Mouse (Mus musculus): ENCODE results near the gene Hist1h4f. TPM values are rescaled to one million over a fixed set of nuclear protein-coding genes. Genes with fewer than 3 reads are reported as not detected.
"Not testable (repeated sequence)": the region's sequence is repeated elsewhere in the genome, so short reads cannot be mapped to it uniquely, and the experiment has no call there.

Gene Hist1h4f
- polyA plus RNA-seq, 1 experiment from 2014 or later: 1.6 TPM

DNA sequence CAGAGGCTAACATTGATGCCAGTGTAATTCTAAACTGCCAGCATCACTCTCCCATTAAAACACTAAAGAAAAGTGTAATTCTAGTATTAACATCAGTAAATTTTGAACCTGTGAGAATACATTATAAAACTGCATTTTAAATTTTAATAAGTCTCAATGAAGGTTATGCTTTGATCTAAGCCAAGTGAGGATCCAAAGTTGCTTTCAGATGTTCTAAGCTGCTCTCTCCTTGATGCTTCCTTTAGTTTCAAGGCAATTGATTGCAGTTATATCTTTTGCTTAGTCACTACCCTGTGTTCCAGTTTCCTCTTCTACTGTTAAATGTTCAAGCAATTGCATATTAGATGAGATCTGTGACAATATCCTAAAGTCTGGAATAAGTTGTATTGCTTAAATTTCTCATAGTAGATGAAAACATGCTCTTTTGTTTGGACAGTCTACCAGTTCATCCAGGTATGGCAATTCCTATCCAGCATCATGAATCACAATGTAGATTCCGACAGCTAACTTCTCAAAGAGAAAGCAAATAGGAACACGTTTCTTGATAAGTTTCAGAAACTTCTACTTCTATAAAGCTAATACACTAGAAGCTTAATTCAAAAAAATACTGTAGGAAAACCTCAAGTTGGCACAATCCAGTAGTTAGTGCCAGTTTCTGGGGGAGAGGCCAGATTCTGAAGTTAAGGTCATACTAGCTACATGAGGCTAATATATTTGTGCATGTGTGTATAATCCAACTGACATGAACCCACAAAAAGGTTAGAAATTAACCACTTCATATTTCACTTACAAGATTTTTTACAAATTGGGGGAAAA, 21.0 kb upstream of the Hist1h4f start:
- no peaks in the 10 kb centered on the region for H3K9me3 ChIP-seq (replicated peaks; ENCODE audit: control insufficient read depth, low read length)
- peak overlapping the region; percentile 54 for H3K4me3 ChIP-seq (replicated peaks; ENCODE audit: low read length)
- peak overlapping the region; percentile 93 for H3K27ac ChIP-seq (ENCODE audit: low read length)
- H3K27me3 ChIP-seq (ENCODE audit: control insufficient read depth, insufficient read depth, low read length): no peaks in the 10 kb centered on the region
- no peaks in the 10 kb centered on the region for H3K36me3 ChIP-seq (ENCODE audit: control insufficient read depth, insufficient read depth, low read length)
- H3K4me2 ChIP-seq (ENCODE audit: low read depth, low read length): peak overlapping the region; percentile 75
- H3K9ac ChIP-seq (ENCODE audit: low read length): peak overlapping the region; percentile 62
- 21% methylated on average over 2 of the region's 2 CpGs for WGBS
- H3K4me1 ChIP-seq (ENCODE audit: control insufficient read depth, insufficient read depth, low read length): peaks cover 32% of the 10 kb centered on the region
- no peak for ATAC-seq (ENCODE audit: insufficient read depth, low FRiP score)

DNA sequence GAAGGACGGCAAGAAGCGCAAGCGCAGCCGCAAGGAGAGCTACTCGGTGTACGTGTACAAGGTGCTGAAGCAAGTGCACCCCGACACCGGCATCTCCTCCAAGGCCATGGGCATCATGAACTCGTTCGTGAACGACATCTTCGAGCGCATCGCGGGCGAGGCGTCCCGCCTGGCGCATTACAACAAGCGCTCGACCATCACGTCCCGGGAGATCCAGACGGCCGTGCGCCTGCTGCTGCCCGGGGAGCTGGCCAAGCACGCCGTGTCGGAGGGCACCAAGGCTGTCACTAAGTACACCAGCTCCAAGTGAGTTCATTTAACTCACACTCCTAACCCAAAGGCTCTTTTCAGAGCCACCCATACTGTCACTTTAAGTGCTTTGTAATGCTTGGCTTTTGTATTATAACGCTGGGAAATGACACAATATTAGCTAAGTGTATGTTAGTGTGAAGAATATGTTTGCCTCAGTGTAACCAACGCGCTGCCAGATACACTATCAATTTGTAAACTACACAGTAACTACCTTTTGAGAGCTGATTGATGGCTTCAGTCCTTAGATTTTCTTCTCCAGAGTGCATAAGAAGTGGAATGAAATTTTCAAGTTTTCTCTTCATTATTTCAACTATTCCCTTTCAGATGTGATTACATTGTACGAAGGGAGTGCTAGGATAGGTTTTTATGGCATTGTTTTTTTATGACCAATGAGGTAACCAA, 20.2 kb upstream of the Hist1h4f start:
- not testable (repeated sequence) for ATAC-seq (ENCODE audit: insufficient read depth, low FRiP score); H3K9me3 ChIP-seq (replicated peaks; ENCODE audit: control insufficient read depth, low read length); H3K36me3 ChIP-seq (ENCODE audit: control insufficient read depth, insufficient read depth, low read length); H3K27me3 ChIP-seq (ENCODE audit: control insufficient read depth, insufficient read depth, low read length)
- peak overlapping the region; percentile 70 for H3K9ac ChIP-seq (ENCODE audit: low read length)
- H3K4me1 ChIP-seq (ENCODE audit: control insufficient read depth, insufficient read depth, low read length): peaks cover 27% of the 10 kb centered on the region
- H3K4me3 ChIP-seq (replicated peaks; ENCODE audit: low read length): peak overlapping the region; percentile 54
- peak overlapping the region; percentile 93 for H3K27ac ChIP-seq (ENCODE audit: low read length)
- peak overlapping the region; percentile 75 for H3K4me2 ChIP-seq (ENCODE audit: low read depth, low read length)
- WGBS: 0% methylated on average over 9 of the region's 34 CpGs

DNA sequence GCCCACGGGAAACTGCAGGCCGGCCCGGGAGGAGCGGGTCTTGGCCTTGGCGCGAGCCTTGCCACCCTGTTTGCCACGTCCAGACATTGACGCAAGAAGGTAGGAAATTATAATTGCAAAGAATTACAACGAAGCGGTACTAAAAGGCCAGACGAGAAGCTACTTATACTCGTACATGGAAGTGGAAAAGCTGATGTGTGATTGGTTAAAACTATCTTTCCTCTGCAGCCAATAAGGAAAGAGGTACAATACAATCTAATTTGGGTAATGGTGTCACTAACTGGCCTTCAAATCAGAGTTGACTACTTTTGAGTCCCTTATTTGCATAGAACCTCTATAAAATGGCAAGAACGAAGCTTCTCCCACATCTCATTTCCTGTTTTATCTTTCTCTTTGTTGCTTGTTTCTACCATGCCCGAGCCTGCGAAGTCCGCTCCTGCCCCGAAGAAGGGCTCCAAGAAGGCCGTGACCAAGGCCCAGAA, 19.6 kb upstream of the Hist1h4f start, which contains the start of the genes Hist1h2ae and Hist1h2bg:
Gene Hist1h2ae (minus strand): TSS at position 199 of the 482 bp plus-strand sequence.
Gene Hist1h2bg (plus strand): TSS at position 375 of the 482 bp plus-strand sequence.
- Histone ChIP-seq H3K27ac (ENCODE audit: low read length) (peak within 1 kb of the TSS; percentile 95), H3K4me2 (ENCODE audit: low read depth, low read length) (peak within 1 kb of the TSS; percentile 75), H3K4me3 (replicated peaks; ENCODE audit: low read length) (peak within 1 kb of the TSS; percentile 54), H3K9ac (ENCODE audit: low read length) (peak within 1 kb of the TSS; percentile 70), H3K4me1 (ENCODE audit: control insufficient read depth, insufficient read depth, low read length) (peaks cover 23% of the 10 kb centered on the region), H3K9me3 (replicated peaks; ENCODE audit: control insufficient read depth, low read length) (no peaks in the 10 kb centered on the region), H3K36me3 (ENCODE audit: control insufficient read depth, insufficient read depth, low read length) (no peaks in the 10 kb centered on the region), H3K27me3 (ENCODE audit: control insufficient read depth, insufficient read depth, low read length) (no peaks in the 10 kb centered on the region)
- WGBS: under 1% methylated on average over 18 of the region's 18 CpGs
- ATAC-seq (ENCODE audit: insufficient read depth, low FRiP score): peak; percentile 91

DNA sequence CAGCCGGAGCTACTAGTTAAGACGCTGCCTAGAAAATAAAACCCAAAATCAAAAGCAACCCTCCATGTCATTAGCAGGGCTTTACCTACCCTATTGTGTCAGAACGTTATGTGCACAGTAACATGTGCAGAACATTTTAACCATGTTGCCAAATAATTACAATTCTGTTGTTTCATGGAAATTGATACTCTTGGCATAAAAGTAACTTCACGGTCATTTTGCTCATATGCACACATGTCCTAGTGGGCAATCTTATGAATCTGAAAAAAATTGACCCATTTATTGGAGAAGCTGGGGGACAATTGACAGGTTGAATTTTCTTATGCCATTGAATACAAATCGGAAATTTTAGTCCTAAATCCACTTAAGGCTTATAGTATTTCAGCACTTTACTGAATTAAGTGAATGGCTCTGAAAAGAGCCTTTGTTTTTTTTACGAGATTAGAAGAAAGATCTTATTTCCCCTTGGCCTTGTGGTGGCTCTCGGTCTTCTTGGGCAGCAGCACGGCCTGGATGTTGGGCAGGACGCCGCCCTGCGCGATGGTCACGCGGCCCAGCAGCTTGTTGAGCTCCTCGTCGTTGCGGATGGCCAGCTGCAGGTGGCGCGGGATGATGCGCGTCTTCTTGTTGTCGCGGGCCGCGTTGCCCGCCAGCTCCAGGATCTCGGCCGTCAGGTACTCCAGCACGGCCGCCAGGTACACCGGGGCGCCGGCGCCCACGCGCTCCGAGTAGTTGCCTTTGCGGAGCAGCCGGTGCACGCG, 19.0 kb upstream of the Hist1h4f start:
- H3K4me2 ChIP-seq (ENCODE audit: low read depth, low read length): peak overlapping the region; percentile 54
- WGBS: 1% methylated on average over 25 of the region's 41 CpGs
- not testable (repeated sequence) for H3K9me3 ChIP-seq (replicated peaks; ENCODE audit: control insufficient read depth, low read length); H3K27me3 ChIP-seq (ENCODE audit: control insufficient read depth, insufficient read depth, low read length); H3K36me3 ChIP-seq (ENCODE audit: control insufficient read depth, insufficient read depth, low read length); ATAC-seq (ENCODE audit: insufficient read depth, low FRiP score)
- H3K4me1 ChIP-seq (ENCODE audit: control insufficient read depth, insufficient read depth, low read length): peaks cover 23% of the 10 kb centered on the region
- H3K27ac ChIP-seq (ENCODE audit: low read length): peak overlapping the region; percentile 95
- H3K9ac ChIP-seq (ENCODE audit: low read length): peak overlapping the region; percentile 65
- H3K4me3 ChIP-seq (replicated peaks; ENCODE audit: low read length): peak overlapping the region; percentile 54

DNA sequence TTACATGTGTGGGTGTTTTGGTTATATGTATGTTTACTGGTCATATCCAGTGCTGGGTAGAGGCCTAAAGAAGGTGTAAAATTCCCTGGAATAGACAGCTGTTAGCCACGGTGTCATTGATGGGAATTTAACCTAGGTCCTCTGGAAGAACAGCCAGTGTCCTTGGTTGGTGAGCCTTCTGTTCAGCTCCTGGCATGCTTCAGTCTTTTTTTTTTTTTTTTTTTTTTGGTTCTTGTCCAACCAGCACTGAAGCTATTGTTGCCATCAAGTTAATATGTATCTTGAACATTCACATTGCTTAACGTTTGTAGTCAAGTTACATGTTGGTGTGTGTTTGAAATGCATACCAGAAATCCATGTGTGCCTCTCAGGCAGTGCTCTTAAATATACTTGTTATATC, 13.0 kb upstream of the Hist1h4f start:
- no peak overlapping the region for H3K27ac ChIP-seq (ENCODE audit: low read length)
- no peak for ATAC-seq (ENCODE audit: insufficient read depth, low FRiP score)
- WGBS: 73% methylated on average over 2 of the region's 2 CpGs

DNA sequence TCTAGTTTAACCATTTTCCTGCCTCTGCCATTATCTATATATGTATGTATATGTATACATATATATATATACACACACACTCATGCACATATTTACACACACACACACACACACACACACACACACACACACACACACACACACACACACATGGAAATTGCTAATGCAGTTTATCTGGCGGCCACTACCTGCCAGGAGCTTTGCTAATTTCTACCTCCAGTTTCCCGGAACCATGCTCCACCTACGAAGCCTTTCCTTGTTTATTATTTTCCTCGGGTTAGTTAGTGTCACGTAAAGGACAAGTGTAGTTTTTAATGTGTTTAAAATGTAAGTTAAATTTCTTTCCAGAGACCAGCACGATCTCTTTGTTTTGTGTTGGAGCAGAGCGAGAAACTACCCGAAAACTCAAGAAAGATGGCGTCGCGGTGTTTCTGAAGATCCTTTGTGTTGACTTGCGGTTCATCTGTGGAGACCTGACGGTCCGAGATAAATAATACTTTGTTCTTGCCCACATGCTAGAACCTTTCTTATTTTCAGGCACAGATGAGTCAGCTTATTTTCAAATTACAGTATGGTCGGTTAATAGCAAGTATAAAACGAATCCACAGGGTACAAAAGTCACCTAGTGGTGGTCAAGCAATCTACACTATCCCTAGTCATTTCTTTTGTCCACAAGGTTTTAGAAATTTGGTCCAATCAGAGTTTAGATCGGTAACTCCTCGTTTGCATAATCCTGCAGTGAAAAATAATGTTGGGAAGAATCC, 11.4 kb upstream of the Hist1h4f start:
- H3K4me3 ChIP-seq (replicated peaks; ENCODE audit: low read length): peak overlapping the region; percentile 48
- H3K27ac ChIP-seq (ENCODE audit: low read length): peak overlapping the region; percentile 97
- WGBS: 2% methylated on average over 18 of the region's 18 CpGs
- peak; percentile 63 for ATAC-seq (ENCODE audit: insufficient read depth, low FRiP score)
- no peaks in the 10 kb centered on the region for H3K4me1 ChIP-seq (ENCODE audit: control insufficient read depth, insufficient read depth, low read length)
- H3K36me3 ChIP-seq (ENCODE audit: control insufficient read depth, insufficient read depth, low read length): no peaks in the 10 kb centered on the region
- H3K27me3 ChIP-seq (ENCODE audit: control insufficient read depth, insufficient read depth, low read length): no peaks in the 10 kb centered on the region
- H3K9ac ChIP-seq (ENCODE audit: low read length): peak overlapping the region; percentile 63
- no peaks in the 10 kb centered on the region for H3K9me3 ChIP-seq (replicated peaks; ENCODE audit: control insufficient read depth, low read length)
- H3K4me2 ChIP-seq (ENCODE audit: low read depth, low read length): peak overlapping the region; percentile 72

More for the DNA sequence above, 13.0 kb upstream of the Hist1h4f start:
- H3K9me3 ChIP-seq (replicated peaks; ENCODE audit: control insufficient read depth, low read length): no peaks in the 10 kb centered on the region
- no peak overlapping the region for H3K9ac ChIP-seq (ENCODE audit: low read length)
- H3K4me1 ChIP-seq (ENCODE audit: control insufficient read depth, insufficient read depth, low read length): no peaks in the 10 kb centered on the region
- no peaks in the 10 kb centered on the region for H3K36me3 ChIP-seq (ENCODE audit: control insufficient read depth, insufficient read depth, low read length)
- H3K4me3 ChIP-seq (replicated peaks; ENCODE audit: low read length): no peak overlapping the region
- no peaks in the 10 kb centered on the region for H3K27me3 ChIP-seq (ENCODE audit: control insufficient read depth, insufficient read depth, low read length)
- no peak overlapping the region for H3K4me2 ChIP-seq (ENCODE audit: low read depth, low read length)

DNA sequence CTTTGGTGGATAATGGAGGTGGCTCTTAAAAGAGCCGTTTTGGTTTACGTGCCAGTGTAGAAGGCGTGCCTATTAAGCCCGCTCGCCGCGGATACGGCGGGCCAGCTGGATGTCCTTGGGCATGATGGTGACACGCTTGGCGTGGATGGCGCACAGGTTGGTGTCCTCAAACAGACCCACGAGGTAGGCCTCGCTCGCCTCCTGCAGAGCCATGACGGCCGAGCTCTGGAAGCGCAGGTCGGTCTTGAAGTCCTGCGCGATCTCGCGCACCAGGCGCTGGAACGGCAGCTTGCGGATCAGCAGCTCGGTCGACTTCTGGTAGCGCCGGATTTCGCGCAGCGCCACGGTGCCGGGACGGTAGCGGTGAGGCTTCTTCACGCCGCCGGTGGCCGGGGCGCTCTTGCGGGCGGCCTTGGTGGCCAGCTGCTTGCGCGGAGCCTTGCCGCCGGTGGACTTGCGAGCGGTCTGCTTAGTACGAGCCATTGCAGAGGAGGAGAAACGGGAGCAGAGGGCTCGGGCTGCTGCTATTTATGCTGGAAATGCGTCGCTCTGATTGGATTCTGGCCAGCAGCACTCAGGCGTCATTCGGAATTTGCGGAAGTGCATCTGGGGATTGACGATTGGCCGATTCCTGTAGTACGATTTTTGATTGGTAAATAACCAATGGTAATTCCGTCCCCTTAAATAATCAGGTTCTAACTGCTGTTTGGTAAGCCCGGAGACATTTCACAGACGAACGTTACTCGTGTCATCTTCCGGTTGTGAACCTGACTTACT, 10.6 kb upstream of the Hist1h4f start, which contains the start of gene Hist1h3e:
Gene Hist1h3e (minus strand): TSS at position 487 of the 777 bp plus-strand sequence.
- WGBS: under 1% methylated on average over 54 of the region's 67 CpGs
- peak within 1 kb of the TSS; percentile 97 for H3K27ac ChIP-seq (ENCODE audit: low read length)
- H3K4me2 ChIP-seq (ENCODE audit: low read depth, low read length): peak within 1 kb of the TSS; percentile 72

DNA sequence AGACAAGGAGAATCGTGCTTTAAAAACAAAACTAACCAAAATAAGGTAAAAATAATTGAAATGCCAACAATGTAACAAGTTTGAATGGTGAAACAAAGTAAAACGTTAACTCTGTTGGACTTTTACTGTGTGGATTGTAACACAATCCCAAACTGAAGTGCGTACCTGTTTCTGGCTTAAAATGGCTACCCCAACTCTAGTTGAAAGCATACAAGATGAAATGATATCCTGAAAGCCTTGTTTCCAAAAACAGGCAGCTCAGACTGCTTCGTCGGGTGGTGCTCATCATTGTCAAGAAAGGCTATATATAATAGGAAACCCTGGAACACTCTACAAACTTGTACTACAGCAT, 10.1 kb upstream of the Hist1h4f start:
- not testable (repeated sequence) for H3K27me3 ChIP-seq (ENCODE audit: control insufficient read depth, insufficient read depth, low read length); H3K9ac ChIP-seq (ENCODE audit: low read length); H3K36me3 ChIP-seq (ENCODE audit: control insufficient read depth, insufficient read depth, low read length); H3K9me3 ChIP-seq (replicated peaks; ENCODE audit: control insufficient read depth, low read length); H3K4me1 ChIP-seq (ENCODE audit: control insufficient read depth, insufficient read depth, low read length); ATAC-seq (ENCODE audit: insufficient read depth, low FRiP score)
- peak overlapping the region; percentile 97; the same call in 1 of the 2 replicates for H3K27ac ChIP-seq (ENCODE audit: low read length)
- WGBS: 0% methylated on average over 2 of the region's 5 CpGs
- peak overlapping the region; percentile 48 for H3K4me3 ChIP-seq (replicated peaks; ENCODE audit: low read length)
- peak overlapping the region; percentile 72; the same call in 1 of the 2 replicates for H3K4me2 ChIP-seq (ENCODE audit: low read depth, low read length)

More for the DNA sequence above, 10.6 kb upstream of the Hist1h4f start, which contains the start of gene Hist1h3e:
- H3K27me3 ChIP-seq (ENCODE audit: control insufficient read depth, insufficient read depth, low read length); H3K36me3 ChIP-seq (ENCODE audit: control insufficient read depth, insufficient read depth, low read length); H3K4me1 ChIP-seq (ENCODE audit: control insufficient read depth, insufficient read depth, low read length); H3K9me3 ChIP-seq (replicated peaks; ENCODE audit: control insufficient read depth, low read length): not testable (repeated sequence)
- H3K4me3 ChIP-seq (replicated peaks; ENCODE audit: low read length): peak within 1 kb of the TSS; percentile 48
- H3K9ac ChIP-seq (ENCODE audit: low read length): peak within 1 kb of the TSS; percentile 63
- ATAC-seq (ENCODE audit: insufficient read depth, low FRiP score): peak; percentile 93

All from stomach, embryonic 16.5 days (tissue).